Mouse (Mus musculus) left cerebral cortex, postnatal 25 days (tissue): ENCODE results near the gene Rcan2. TPM values are rescaled to one million over a fixed set of nuclear protein-coding genes. Genes with fewer than 3 reads are reported as not detected.
A peak's percentile ranks its signal among the peaks of the same experiment; 100 is the strongest.

Experiments used
- DNase-seq, 2 experiments: peaks; one replicate each; pipeline ENCODE4 v3.0.0; 2022; ENCODE audit warnings: low spot score in 2 of 2, mixed read lengths in 1 of 2
- intact Hi-C: fragments of 180-260 bp; cut with DNase I; formaldehyde crosslinking; loops from one replicate; pipeline ENCODE4 v1.15.1; 2025
- total RNA-seq, 2 experiments: library from RNA; stranded (reverse); gene quantifications; 2 replicates each; pipeline ENCODE4 v1.2.3; 2021

Rcan2 gene
- total RNA-seq, 2 experiments from 2014 or later: 171 to 178 TPM

DNA sequence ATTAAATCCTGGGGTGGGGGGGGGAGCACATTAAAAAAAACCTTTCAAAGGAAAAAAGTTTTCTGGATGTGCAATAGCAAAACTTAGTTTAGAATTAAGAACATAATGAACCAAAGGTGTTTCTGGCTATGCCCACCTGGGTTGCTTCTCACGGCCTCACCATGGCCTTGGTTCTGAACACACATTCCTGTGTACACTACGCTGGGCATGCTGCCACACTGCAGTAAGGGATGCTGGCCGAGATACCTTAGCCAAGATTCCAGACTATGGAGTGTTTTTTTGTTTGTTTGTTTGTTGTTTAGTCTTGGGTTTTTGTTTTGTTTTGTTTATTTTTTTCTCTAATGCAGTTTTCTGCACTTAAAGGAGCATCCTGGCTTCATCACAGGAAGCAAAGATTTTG lies 100.3 kb downstream of the Rcan2 start:
- intact Hi-C loops: no loop called here
- DNase-seq: no peak

DNA sequence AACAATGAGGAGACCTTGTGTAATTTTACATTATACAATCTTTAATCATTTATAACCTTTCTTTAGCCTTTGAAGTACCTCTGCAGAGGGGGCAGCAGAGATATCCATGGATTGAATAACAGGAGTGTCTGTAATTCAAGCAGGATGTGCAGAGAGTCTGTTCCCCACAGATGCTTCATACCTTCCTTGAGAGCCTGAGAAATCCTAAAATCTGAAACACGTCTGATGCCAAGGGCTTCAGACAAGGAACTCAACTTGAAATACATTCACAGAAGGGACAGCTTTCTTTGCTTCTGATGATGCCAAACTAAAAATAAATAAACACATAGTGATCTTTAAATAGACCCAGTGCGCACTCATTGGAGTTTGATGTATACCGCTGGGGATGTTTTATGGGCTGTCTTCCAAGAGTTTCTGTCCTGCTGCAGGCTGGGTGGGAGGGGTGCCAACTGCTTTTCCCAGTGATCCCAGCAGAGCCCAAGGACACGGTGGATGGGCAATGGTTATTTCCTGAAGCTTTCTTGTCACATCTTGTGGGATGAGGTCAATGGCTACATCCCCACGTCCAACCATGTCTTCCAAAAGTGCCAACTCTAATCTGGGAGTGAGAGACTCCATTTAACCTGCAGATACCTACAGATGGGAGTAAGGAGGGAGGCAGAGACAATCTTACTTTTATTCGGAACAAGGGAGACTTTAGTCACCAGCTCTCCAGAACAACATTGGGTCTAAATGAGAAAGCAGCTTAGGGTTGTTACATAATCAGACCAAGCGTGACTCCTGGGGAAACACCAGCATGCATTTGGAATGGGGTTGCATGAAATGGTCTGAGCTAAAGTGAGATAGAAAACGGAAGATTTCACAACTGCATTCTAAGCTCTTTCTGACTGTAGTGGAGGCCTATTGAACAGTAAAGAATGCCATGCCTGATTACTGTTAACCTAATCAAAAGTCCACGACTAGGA lies 102.9 kb downstream of the Rcan2 start:
- DNase-seq: peak in 1 of 2 experiments; percentile 60

DNA sequence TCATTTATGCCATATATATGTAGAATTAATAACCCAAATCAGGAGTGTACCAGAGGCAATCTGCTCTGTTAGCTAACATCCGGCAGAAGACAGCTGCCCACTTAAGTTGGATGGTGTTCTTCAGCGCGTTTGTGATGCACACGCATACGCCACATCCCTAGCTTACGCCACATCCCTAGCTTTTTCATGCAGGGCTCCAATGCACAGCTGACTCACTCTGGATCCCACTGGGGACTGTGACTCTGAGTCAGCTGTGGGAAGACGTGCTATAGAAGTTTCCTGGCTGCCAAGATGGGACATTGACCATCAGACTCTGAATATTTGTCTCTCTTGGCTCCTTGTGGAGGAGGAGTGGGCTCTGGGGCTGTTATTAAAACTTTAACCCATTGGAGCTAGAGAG lies 103.7 kb downstream of the Rcan2 start:
- intact Hi-C loops: no loop called here
- DNase-seq: peak; percentile 26 to 83

More for the DNA sequence above, 102.9 kb downstream of the Rcan2 start:
- intact Hi-C loops: no loop called here

DNA sequence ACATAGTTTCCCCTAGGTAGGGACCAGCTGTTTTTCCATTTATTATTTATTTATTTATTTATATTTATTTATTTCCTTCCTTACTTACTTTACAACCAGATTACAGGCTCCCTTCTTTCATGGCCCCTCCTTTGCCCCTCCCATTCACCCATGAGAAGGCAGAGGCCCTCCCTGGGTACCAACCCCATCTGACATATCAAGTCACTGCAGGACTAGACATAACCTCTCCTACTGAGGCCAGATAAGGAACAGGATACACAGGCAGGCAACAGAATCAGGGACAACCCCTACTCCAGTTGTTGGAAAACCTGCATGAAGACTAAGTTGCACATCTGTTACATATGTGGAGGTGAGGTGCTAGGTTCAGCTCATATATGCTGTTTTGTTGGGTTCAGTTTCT lies 105.6 kb downstream of the Rcan2 start:
- intact Hi-C loops: no loop called here
- DNase-seq: no peak

DNA sequence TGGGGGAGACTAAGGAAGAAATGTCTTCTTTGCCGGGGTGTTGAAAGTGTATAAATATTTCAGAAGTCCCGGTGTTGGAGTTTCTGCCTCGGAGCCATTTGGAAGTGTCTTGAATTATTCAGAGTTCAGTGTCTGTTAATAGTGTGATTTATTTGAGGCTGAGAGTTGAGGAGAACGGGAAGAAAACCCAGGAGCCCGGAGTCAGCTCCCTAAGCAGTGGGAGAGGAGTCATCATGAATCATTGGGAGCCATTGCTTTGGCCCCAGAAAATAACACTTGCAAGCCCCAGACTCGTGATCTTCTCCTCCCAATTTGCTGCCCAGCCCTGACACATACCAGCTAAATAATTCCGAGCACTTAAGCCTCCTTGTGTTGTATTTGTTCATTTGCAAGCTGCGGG lies 115.0 kb downstream of the Rcan2 start:
- intact Hi-C loops: no loop called here
- no peak for DNase-seq

DNA sequence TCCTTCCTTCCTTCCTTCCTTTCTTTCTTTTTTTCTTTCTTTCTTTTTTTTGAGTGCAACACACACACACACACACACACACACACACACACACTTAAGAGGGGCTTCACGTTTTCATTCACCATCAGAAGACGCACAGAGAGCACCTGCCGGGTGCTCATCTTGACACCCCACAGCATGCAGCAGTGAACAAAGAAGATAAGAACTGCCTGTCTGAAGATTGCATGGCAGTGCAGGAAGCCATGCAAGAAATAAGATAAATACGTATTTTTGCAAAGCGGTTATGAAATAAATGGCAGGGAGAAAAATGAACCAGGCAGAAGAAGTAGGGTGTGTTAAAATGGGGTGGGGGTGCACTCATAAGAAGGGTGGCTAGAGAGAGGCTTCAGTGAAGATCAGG lies 116.0 kb downstream of the Rcan2 start:
- intact Hi-C loops: no loop called here
- no peak for DNase-seq

DNA sequence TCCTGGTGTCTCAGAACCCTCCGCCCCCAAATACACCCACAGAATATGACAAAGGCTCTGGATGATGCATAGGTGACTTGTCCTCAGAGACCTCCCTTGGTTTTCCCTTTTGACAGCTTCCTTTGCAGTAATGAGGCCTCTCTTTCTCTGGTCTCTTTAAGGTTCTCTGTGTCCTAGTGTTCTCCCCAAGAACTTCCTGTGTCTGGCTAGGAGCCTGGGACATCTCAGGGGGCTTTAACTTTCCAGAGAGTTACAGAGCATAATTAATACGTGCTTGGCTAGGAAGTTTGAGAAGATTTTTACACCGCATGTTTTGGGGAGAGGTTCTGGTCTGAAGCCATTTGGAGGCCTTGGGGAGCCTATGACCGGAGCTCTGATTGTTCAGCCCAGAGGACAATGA lies 128.7 kb downstream of the Rcan2 start:
- DNase-seq: no peak
- intact Hi-C loops: no loop called here

DNA sequence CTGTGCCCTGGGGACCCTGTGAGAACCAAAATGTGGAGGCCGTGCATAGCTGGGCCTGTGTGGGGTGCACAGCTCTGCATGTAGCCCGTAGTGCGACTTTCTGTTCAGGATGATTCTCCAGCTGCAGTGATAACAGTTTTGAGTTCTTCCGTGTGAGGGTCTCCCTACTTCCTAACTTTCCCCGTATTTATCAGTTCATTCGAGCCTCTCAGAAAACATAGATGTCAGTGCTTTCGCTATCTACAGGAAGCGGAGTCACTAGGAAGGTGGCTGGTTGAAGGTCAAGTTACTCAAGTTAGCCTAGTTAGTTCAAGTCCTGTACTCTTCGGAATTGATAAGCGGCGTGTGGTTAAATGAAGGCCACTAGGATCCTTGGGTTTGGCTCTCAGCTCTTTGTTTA lies 130.6 kb downstream of the Rcan2 start:
- no peak for DNase-seq
- intact Hi-C loops: no loop called here

DNA sequence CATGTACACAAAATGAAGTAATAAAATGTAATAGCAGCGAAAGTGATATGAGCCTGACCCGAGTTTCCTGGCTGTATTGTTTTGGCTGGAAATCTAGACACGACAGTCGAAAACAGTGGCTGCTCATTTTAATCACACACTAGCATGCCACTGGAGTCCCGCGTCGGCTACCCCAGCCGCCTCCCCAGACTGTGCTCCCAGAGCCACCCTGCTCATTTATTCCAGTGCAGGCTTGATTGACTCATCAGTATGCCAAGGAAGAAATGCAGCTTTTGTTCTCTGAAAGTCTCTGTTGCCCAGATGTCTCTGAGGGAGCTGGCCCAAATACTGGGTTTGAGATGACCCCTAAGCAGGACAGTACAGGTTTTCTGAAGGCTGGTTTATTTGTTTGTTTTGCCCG lies 132.9 kb downstream of the Rcan2 start:
- DNase-seq: peak in 1 of 2 experiments; percentile 14
- intact Hi-C loops: no loop called here

DNA sequence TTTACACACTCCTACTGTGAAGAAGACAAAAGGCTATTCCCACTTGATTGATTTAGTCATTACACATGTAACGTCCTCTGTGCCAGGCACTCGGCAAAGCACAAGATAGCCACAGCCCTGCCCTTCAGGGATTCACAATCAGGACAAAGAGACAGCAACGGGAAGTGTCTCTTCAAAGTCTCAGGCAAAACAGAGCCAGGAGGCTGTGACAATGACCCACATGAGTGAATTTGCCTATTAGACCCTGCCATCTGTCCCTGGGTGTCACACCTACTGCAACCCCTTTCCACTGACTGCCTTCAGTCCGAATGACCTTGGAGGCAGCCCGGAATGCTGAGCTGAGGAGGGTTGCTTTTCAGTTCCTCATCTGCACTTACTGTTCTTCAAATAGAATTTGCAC lies 151.1 kb downstream of the Rcan2 start:
- intact Hi-C loops: loop anchor here (10.0 kb wide), 1 partner anchor 73 kb away; no protein-coding TSS in a partner anchor

DNA sequence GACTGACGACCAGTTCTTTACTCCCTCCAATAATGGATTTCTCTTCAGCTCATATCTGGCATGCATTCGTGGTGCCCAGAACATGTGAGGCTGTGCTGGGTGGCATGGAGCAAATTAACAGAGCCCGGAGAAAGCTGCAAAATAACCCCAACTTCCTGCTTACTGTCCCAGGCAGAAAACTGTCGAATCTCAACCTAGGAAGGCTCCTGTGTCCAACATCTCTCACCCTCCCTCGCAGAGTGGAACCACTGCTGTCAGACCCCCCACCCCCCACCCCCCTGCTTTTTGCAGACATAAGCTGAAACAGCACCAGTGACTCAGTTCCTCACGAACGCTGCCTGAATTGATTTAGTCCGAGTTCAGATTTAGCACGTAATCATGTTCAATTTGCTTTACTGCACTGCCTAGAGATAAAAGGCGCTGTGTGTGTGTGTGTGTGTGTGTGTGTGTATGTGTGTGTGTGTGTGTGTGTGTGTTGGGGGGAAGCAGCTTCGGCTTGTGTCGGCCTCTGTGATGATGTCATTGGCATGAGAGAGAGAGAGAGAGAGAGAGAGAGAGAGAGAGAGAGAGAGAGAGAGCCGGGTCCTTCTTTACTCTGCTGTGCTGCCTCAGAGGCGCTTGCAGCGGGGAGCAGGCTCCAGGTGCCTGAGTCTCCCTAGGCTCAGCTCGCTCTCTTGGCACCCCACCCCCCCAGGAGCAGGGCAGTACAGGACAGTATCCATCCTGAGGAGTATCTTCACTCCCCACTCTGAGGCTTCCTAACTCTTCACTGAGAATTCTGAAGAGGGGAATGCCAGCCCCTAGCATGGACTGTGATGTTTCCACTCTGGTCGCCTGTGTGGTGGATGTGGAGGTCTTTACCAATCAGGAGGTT lies 151.7 kb downstream of the Rcan2 start:
- DNase-seq: peak; percentile 48 to 55
- intact Hi-C loops: loop anchor here (10.0 kb wide), 1 partner anchor 72 kb away; no protein-coding TSS in a partner anchor

More for the DNA sequence above, 151.1 kb downstream of the Rcan2 start:
- DNase-seq: no peak

DNA sequence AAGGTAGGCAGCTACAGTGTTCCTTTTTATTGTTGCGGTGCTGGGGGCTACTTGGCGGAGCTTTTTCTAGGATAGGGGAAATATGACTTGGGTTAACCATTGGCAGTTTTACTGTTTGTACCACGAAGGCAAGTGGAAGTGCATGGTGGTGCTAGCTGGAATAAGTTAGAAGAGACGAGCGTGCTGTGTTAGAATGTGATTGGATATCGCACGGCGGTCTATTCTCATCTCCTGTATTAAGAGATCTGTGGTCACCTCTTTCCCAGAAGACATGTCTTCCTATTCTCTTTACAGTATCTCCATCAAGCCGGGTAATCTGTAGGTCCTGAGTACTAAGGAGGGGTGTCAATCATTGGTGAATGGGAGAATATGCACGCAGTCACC lies 152.4 kb downstream of the Rcan2 start:
- intact Hi-C loops: loop anchor here (10.0 kb wide), 1 partner anchor 71 kb away; no protein-coding TSS in a partner anchor

DNA sequence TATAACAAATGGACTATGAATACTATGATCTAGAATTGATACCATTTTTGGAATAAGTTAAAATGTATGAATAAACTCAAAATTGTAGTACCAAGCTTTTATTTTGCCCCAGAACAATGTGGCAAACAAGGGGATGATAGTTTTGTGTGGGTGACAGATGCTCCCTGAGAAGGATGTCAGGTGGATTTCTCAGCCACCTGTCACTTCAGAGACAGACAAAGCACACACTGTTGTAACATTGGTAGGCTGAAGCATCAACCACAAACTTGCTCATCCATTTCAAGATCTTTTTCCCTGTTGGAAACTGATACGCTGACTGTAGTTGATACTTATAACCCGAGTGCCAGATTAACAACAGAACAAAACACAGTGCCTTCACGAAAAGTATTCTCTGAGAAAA lies 158.6 kb downstream of the Rcan2 start:
- intact Hi-C loops: loop anchor here (10.0 kb wide), 1 partner anchor 65 kb away; no protein-coding TSS in a partner anchor

More for the DNA sequence above, 152.4 kb downstream of the Rcan2 start:
- no peak for DNase-seq

DNA sequence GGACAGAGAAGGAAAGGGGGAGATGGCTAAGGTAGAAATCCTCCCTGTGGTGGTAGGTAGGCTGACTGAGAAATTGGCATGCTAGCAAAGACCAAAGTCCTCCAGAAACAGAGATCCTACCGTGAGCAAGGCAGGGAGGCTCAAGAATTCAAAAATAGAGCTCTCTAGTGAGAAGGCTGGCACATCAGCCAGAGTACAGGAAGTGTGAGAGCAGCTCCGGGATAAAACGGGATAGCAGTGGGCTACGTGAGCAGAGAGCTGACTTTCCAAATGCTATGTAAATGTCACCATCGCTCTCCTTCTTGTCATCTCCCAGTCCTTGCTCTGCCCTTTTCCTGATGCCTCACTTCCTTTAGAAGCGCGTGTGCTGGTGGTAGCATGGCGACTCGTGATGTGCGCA lies 168.8 kb downstream of the Rcan2 start:
- DNase-seq: peak in 1 of 2 experiments; percentile 85
- intact Hi-C loops: no loop called here

More for the DNA sequence above, 158.6 kb downstream of the Rcan2 start:
- DNase-seq: no peak

DNA sequence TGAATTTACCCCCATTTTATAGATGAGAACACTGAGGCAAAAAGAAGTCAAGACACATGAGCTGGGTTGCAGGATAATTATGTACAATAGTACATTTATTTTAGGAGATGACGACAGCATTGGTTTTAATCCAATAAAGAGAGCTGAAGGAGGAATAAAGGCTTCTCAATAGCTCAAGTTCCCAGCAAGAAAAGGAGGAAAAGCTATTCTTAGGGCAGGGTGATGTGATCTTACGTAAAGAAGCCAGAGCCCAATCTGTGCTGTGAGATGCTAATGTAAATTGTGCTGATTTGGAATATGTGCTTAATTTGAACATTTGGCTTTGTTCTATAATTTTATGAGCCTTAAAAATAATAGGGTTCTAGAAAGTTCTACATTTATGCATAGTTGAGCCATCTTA lies 176.4 kb downstream of the Rcan2 start:
- intact Hi-C loops: no loop called here

DNA sequence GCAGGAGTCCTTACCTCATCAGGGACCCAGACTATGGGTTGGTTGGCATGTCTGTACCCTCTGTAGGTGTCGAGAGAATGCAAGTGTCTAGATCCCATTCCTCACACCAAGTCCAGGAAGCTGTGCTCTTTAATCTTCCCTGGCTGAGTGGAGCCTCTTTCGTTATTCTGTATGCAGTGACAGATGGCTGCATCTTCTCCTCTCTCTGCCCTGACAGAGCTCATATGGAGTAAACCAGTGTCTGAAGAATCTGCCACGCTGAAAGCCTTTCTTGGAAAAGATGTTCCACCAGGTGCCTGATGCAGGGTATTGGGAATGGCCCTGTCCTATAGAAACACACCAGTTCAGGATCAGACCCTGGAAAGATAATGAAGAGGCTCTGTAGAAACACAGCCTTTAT lies 178.8 kb downstream of the Rcan2 start:
- intact Hi-C loops: no loop called here
- DNase-seq: peak in 1 of 2 experiments; percentile 36

More for the DNA sequence above, 176.4 kb downstream of the Rcan2 start:
- peak in 1 of 2 experiments; percentile 58 for DNase-seq

DNA sequence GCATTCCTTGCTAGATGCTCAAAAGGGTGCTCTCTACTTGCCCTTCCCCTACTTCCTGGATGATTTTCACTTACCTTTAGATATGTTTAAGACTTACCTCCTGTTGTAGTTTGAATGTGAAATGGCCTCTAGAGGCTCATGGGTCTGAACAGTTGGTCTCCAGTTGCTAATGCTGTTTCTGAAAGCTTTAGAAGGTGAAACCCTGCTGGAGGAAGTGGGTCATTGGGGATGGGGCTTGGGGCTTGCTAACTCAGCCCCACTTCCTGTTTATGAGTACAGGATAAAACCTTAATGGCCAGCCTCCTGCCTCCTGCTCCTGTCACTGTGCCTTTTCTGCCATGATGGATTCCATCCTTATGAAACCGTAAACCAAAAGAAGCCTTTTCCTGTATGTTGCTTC lies 181.4 kb downstream of the Rcan2 start:
- intact Hi-C loops: no loop called here
- DNase-seq: no peak

DNA sequence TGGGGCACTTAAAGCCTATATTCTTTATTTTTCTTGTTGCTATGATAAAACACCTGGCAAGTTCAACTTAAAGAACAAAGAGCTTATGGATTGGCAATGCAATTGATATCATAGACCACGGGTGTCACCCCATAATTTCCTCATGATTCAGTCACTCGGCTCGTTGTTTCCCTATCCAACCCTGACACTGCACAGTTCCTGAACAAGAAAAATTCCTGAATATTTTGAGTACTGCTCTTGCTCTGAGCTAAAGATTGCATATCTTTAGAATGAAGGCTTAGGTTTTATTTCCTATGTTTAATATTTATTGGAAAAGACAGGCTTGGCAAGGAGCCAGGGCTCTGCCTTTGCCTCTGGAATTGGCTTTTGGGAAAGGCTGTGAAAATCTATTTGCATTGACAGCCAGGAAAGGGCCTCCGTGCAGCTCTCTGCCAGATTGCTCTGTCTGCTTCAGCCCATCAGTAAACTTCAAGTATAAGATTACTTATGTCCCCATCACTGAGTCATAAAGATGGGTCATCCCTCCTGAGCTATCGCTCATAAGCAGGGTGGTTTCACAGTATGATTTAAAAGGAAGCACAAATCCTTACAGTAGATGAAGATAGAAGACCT lies 188.3 kb downstream of the Rcan2 start:
- intact Hi-C loops: no loop called here
- peak in 1 of 2 experiments; percentile 29 for DNase-seq

DNA sequence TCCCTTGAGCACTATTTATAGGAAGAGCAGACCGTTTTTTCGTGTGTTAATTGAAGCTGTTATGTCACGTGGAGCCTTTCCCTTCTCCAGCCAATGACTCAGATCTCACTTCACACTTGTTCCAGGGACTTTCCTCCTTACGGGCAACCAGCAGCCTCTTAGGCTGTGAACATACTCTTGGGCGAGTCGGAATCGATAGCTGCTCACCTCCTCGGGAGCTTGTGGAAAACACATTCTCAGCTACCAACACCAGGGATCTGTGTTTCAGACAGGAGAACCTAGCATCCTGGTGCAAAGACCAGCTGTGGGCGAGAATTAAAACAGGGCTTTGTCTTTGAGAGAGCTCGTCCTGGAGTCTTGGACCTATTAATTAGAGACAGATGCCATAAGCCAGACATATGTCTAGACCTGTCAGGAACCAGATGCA lies 189.8 kb downstream of the Rcan2 start:
- peak; percentile 34 to 70 for DNase-seq
- intact Hi-C loops: no loop called here

DNA sequence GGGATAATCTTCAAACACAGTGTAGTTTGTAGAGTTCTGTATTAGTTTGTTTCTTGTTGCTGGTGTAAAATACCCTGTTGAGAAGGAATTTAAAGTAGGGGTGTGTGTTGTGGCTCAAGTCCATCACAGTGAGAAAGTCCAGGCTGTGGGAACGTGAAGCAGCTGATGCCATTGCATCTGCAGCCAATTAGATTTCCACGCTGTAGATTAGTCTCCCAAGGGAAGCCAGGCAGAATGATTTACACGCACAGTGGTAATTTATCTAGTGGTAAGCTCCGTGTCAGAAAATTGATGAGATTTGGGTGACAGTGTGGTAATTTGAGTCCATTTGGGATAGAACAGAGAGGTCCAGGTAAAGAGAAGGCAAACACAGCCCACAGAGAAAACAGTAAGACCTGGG lies 192.9 kb downstream of the Rcan2 start:
- DNase-seq: no peak
- intact Hi-C loops: no loop called here
